In the genomic region with DNA sequence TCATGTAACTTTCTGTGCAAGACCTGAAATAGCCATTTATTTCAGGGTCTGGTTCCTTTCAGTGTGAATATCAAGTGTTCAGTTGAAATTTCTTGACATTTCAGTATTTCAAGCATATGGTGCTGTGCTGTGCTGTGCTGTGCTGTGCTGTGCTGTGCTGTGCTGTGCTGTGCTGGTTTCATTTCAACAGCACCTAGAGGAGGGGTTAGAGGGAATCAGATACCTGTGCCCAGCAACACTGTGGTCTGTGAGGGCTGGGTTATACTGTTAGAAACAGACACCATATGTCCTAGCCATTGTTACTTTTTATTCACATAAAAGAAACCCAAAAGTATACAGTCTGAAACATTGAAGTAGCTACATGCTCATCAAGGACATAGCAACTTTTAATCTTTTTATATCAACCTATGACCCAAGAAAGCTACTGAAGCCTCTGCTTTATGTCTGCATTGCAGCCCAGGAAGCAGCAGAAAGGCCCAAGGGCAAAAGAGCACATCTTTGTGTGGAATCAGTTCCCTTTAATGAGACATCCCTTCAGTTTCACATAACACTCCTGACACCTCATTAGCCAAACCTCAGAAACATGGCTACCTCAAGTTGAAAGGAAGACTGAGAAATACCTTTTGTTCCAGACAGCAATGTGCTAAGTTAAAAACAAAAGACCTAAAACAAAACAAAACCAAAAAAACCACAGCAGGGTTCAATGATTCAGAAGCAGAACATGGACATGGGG, we compare ENCODE assay signal across 24 mouse cellular contexts. TPM values are rescaled to one million over a fixed set of nuclear protein-coding genes. Genes with fewer than 3 reads are reported as not detected.
DNase-seq lines count a peak whose midpoint lies in the region; ATAC-seq and TF ChIP-seq lines count a peak whose summit lies in the region.
"Had no signal": no experiment of that assay in that cellular context is flagged by ENCODE, and none has a peak within 500 bp of the region (broad histone marks: within the 10 kb centered on the region; RNA-seq: fewer than 3 reads in every experiment).

No protein-coding gene starts in this region.

- peaks cover 7% of the 10 kb centered on the region; the same call in 1 of the 2 replicates for H3K36me3 ChIP-seq in midbrain, embryonic 13.5 days
- H3K36me3 ChIP-seq in midbrain, postnatal 0 days (ENCODE audit: insufficient read depth, low read length) = no peaks in the 10 kb centered on the region
- H3K36me3 ChIP-seq: hindbrain, embryonic 12.5 days had no signal

- H3K9ac ChIP-seq in midbrain, embryonic 13.5 days (replicated peaks) = no peak overlapping the region
- no peak overlapping the region for H3K9ac ChIP-seq in midbrain, postnatal 0 days (replicated peaks; ENCODE audit: low read length, poor library complexity, severe bottlenecking)
- H3K9ac ChIP-seq: embryonic facial prominence, embryonic 12.5 days; forebrain, postnatal 0 days; hindbrain, embryonic 12.5 days had no signal

- H3K27ac ChIP-seq in midbrain, embryonic 13.5 days = 0 out of 2 replicates have a peak overlapping the region, but pooled peaks have one; percentile 32
- H3K27ac ChIP-seq in midbrain, postnatal 0 days (ENCODE audit: low read depth, low read length) = no peak overlapping the region
- H3K27ac ChIP-seq: embryonic facial prominence, embryonic 12.5 days; heart, embryonic 10.5 days; hindbrain, embryonic 12.5 days; hindbrain, postnatal 0 days had no signal

- no peak for TF ChIP-seq CTCF in midbrain, postnatal 0 days (IDR thresholded peaks at IDR 0.05)

- peak; percentile 56; the same call in 1 of the 2 replicates for ATAC-seq in midbrain, embryonic 13.5 days
- no peak for ATAC-seq in midbrain, postnatal 0 days (ENCODE audit: low FRiP score)
- ATAC-seq: CD4-positive, CD25-positive, alpha-beta regulatory T cell, adult 4 months; forebrain, postnatal 0 days; hindbrain, postnatal 0 days; Patski had no signal

- DNase-seq in midbrain, postnatal 0 days (ENCODE audit: low spot score) = no peak
- peak; percentile 20 for DNase-seq in A20 (ENCODE audit: low read depth, low spot score)
- peak; percentile 15 for DNase-seq in T-cell, adult 2 months (ENCODE audit: low spot score)
- peak; percentile 12 for DNase-seq in retina, embryonic 14.5 days (ENCODE audit: low spot score)
- no peak for DNase-seq in heart, adult 18-20 months
- no peak for DNase-seq in adrenal gland, adult 2 months
- DNase-seq in adrenal gland, adult 8-10 months = no peak
- DNase-seq: adrenal gland, postnatal 10 days; B cell, adult 2 months; cerebellum, adult 11-12 months; cerebellum, adult 9-10 months; cerebellum, postnatal 25 days; forebrain, postnatal 0 days; gastrocnemius, postnatal 14 days; heart, postnatal 10 days; heart, postnatal 4 days had no signal

- H3K4me2 ChIP-seq in midbrain, embryonic 13.5 days (replicated peaks) = no peak overlapping the region
- H3K4me2 ChIP-seq in midbrain, postnatal 0 days (ENCODE audit: low read depth, low read length, poor library complexity, severe bottlenecking) = no peak overlapping the region
- H3K4me2 ChIP-seq: embryonic facial prominence, embryonic 12.5 days; hindbrain, embryonic 12.5 days had no signal

- peaks cover 14% of the 10 kb centered on the region for H3K4me1 ChIP-seq in midbrain, embryonic 13.5 days (replicated peaks)
- no peaks in the 10 kb centered on the region; the same call in 1 of the 2 replicates for H3K4me1 ChIP-seq in midbrain, postnatal 0 days (ENCODE audit: insufficient read depth, low read length)
- H3K4me1 ChIP-seq: embryonic facial prominence, embryonic 12.5 days; hindbrain, embryonic 12.5 days had no signal

- H3K27me3 ChIP-seq in midbrain, embryonic 13.5 days = no peaks in the 10 kb centered on the region
- no peaks in the 10 kb centered on the region for H3K27me3 ChIP-seq in midbrain, postnatal 0 days (ENCODE audit: insufficient read depth, low read length)
- H3K27me3 ChIP-seq: embryonic facial prominence, embryonic 12.5 days; hindbrain, embryonic 12.5 days; Patski had no signal

- no peaks in the 10 kb centered on the region for H3K9me3 ChIP-seq in midbrain, embryonic 13.5 days
- no peaks in the 10 kb centered on the region for H3K9me3 ChIP-seq in midbrain, postnatal 0 days (ENCODE audit: low read length)
- H3K9me3 ChIP-seq: embryonic facial prominence, embryonic 12.5 days; heart, embryonic 10.5 days; hindbrain, embryonic 12.5 days had no signal

- no peak overlapping the region for H3K4me3 ChIP-seq in midbrain, embryonic 13.5 days (replicated peaks)
- no peak overlapping the region for H3K4me3 ChIP-seq in midbrain, postnatal 0 days (ENCODE audit: low read depth, low read length)
- H3K4me3 ChIP-seq: embryonic facial prominence, embryonic 12.5 days; heart, embryonic 10.5 days; hindbrain, embryonic 12.5 days had no signal

RNA-seq across cellular contexts. Expression of a gene that starts 42.3 kb away (rescaled TPM):
- 16.7 and 17.5 TPM in 2 replicates for polyA plus RNA-seq in midbrain, embryonic 13.5 days (2015; fragmentation: Nextera tagmentation; extraction: Ambion mirVana)
- 36.0 and 41.7 TPM in 2 replicates for total RNA-seq in midbrain, postnatal 0 days (2014; rRNA removed)
- polyA plus RNA-seq in midbrain, postnatal 0 days (2015; fragmentation: Nextera tagmentation; extraction: Ambion mirVana) = 15.0 and 15.5 TPM in 2 replicates
- 10 to 100 TPM in 1 of 2 experiments, 1 to 10 TPM in 1; 8.1 to 10.9 TPM for total RNA-seq in heart, adult 18-20 months (2021)
- 10 to 100 TPM; 31.2 to 52.0 TPM for total RNA-seq in adrenal gland, adult 2 months (2021)
- 1.4 and 2.4 TPM in 2 replicates for polyA plus RNA-seq in adrenal gland, adult 2 months (2012; rRNA removed)
- 10 to 100 TPM; 34.0 to 41.7 (median 36.6) TPM for total RNA-seq in adrenal gland, adult 8-10 months (2022)

RNA-seq across cellular contexts. Expression of a gene that starts 53.5 kb away (rescaled TPM):
- polyA plus RNA-seq in midbrain, embryonic 13.5 days (2015; fragmentation: Nextera tagmentation; extraction: Ambion mirVana) = 0.39 and 0.75 TPM in 2 replicates
- 0.11 and 0.14 TPM in 2 replicates for total RNA-seq in midbrain, postnatal 0 days (2014; rRNA removed)
- polyA plus RNA-seq in midbrain, postnatal 0 days (2015; fragmentation: Nextera tagmentation; extraction: Ambion mirVana) = 0.27 and 0.37 TPM in 2 replicates
- total RNA-seq in heart, adult 18-20 months (2021) = under 1 TPM in 1 of 2 experiments, not detected in 1; 0.18 TPM
- total RNA-seq in adrenal gland, adult 2 months (2021) = 10 to 100 TPM in 1 of 2 experiments, under 1 TPM in 1; 0.93 to 16.3 TPM
- 16.8 and 22.9 TPM in 2 replicates for polyA plus RNA-seq in adrenal gland, adult 2 months (2012; rRNA removed)
- total RNA-seq in adrenal gland, adult 8-10 months (2022) = 1 to 10 TPM; 1.9 to 6.4 (median 4.2) TPM
- total RNA-seq: heart, postnatal 10 days; heart, postnatal 4 days; MEL had no signal

Comparison
In these comparisons a context has a peak if more than half of its experiments do, and no peak if none do; other contexts are left out.
1. DNase-seq: peak in A20 (single experiment), T-cell, adult 2 months (single experiment) and retina, embryonic 14.5 days (single experiment); none in midbrain, postnatal 0 days (single experiment), heart, adult 18-20 months (0 of 2), adrenal gland, adult 2 months (single experiment) and adrenal gland, adult 8-10 months (single experiment).